Mouse (Mus musculus) cortical plate, adult 2 months (tissue): ENCODE measurements at regions not wholly inside any gene's neighbourhood (a gene's known extent, or its start where the extent isn't known, plus 50 kb on each side); places are given as distances from the start of the nearest gene placed in this dataset.

Source experiments
- H3K27ac ChIP-seq: fragments of 200-500 bp; 2 replicates; pipeline ENCODE4 v1.5.1; 2012; ENCODE audit warnings: low read length, control low read depth, inconsistent platforms; ENCODE audit not compliant: insufficient read depth
- H3K4me1 ChIP-seq: fragments of 200-500 bp; 2 replicates; pipeline ENCODE4 v1.6.1; 2011; ENCODE audit warnings: low read length; ENCODE audit not compliant: control insufficient read depth, insufficient read depth
- H3K4me3 ChIP-seq: fragments of 200-500 bp; 2 replicates; pipeline ENCODE4 v1.5.1; 2011; ENCODE audit warnings: mild to moderate bottlenecking, low read length, control low read depth; ENCODE audit not compliant: insufficient read depth
- CTCF ChIP-seq: fragments of 200-500 bp; IDR thresholded peaks from 2 replicates; pipeline ENCODE4 v1.5.1; 2011; ENCODE audit warnings: mild to moderate bottlenecking, control low read depth, low read length; ENCODE audit not compliant: insufficient read depth; ENCODE audit errors: extremely low read depth
- POLR2A ChIP-seq: fragments of 200-500 bp; IDR thresholded peaks from 2 replicates; pipeline ENCODE4 v1.6.1; 2011; ENCODE audit warnings: mild to moderate bottlenecking, low read length, control low read depth; ENCODE audit not compliant: insufficient read depth; ENCODE audit errors: extremely low read depth

- TF ChIP-seq CTCF, result no peak
Observed at GRCm38 (mm10) chr5:111890800-111891199, 157.1 kb downstream of the Gm26897 start.

GRCm38 (mm10) chr5:111891261-111891693 lies 157.6 kb downstream of the Gm26897 start:
- Histone ChIP-seq H3K4me1 (peaks cover 3% of the 10 kb centered on the region; the same call in 1 of the 2 replicates), H3K27ac (no peak overlapping the region), H3K4me3 (no peak overlapping the region)
- TF ChIP-seq POLR2A (no peak), CTCF (no peak)

More at GRCm38 (mm10) chr5:111890800-111891199, 157.1 kb downstream of the Gm26897 start:
- Histone ChIP-seq H3K4me3 (no peak overlapping the region), H3K4me1 (peaks cover 3% of the 10 kb centered on the region; the same call in 1 of the 2 replicates), H3K27ac (no peak overlapping the region)

DNA sequence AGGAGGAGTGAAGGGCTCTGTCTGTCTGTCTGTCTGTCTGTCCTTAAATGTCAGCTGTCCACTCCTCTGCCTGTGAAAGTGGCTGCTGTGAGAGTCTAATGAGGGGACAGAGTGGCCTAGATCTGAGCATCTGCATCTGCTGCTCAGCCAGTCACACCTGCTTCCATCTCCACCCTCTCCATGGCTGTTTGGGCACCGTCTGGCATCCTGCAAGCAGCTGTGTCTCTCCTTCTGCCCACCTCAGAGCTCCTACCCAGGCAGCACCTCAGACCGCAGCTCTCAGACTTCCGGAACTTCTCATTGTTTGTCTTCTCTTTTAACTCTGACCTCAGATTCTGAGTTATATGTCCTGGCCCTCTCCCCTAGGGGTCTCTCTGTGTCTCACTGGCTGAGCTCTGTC lies 159.2 kb downstream of the Gm26897 start:
- no peak overlapping the region for H3K4me3 ChIP-seq

GRCm38 (mm10) chr5:111893905-111894311 lies 160.2 kb downstream of the Gm26897 start:
- Histone ChIP-seq H3K4me1 (peaks cover 2% of the 10 kb centered on the region; the same call in 1 of the 2 replicates), H3K4me3 (no peak overlapping the region), H3K27ac (no peak overlapping the region)
- TF ChIP-seq POLR2A (no peak), CTCF (no peak)

More for the DNA sequence above, 159.2 kb downstream of the Gm26897 start:
- no peak overlapping the region for H3K27ac ChIP-seq
- peaks cover 3% of the 10 kb centered on the region; the same call in 1 of the 2 replicates for H3K4me1 ChIP-seq
- TF ChIP-seq POLR2A, result no peak
- no peak for TF ChIP-seq CTCF

DNA sequence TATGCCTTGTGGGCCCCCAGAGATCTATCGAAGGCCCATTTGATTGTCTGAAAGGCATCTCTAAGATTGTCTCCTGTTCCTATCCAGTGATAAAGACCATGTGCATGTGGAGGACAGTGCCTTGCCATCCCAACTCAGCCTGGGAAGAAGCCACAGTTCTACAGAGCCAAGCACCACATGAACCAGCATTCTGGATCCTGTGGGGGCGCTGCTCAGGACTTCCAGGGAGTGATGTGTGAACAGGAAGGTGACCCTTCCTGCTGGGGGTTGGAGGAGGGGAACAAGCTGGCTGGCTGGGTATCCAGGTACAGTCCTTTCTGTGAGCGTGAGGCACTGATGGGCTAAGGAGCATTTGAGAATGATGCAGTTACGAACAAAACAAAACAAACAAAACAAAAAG lies 163.8 kb downstream of the Gm26897 start:
- Histone ChIP-seq H3K4me1 (no peaks in the 10 kb centered on the region), H3K4me3 (no peak overlapping the region), H3K27ac (no peak overlapping the region)
- no peak for TF ChIP-seq CTCF
- no peak for TF ChIP-seq POLR2A

- Histone ChIP-seq H3K4me3 (no peak overlapping the region), H3K27ac (no peak overlapping the region), H3K4me1 (no peaks in the 10 kb centered on the region)
- TF ChIP-seq POLR2A, result no peak
- no peak for TF ChIP-seq CTCF
Observed at GRCm38 (mm10) chr5:111898482-111898881, 164.8 kb downstream of the Gm26897 start.

GRCm38 (mm10) chr5:111901197-111901596 lies 167.5 kb downstream of the Gm26897 start:
- Histone ChIP-seq H3K4me1 (no peaks in the 10 kb centered on the region), H3K4me3 (no peak overlapping the region), H3K27ac (no peak overlapping the region)
- TF ChIP-seq CTCF (no peak), POLR2A (no peak)

DNA sequence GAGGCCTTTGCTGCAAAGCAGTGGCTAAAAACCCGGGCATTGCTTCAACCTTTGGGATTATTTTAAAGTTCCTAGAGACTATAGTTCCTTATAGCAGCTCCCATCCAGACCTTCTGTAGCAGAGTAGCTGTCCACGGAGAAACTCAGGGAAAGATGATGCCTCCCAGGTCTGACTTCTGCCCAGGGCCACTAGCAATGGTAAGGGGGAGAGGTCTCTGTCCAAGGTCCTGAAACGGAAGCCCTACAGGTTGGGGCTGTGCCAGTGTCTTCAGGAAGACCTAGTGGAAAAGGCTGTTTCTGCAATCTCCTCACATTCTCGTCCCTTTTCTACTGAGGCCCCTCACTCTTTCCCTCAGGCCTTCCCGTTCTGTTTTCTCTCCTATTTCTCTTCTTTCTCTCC lies 168.0 kb downstream of the Gm26897 start:
- no peaks in the 10 kb centered on the region for H3K4me1 ChIP-seq
- no peak overlapping the region for H3K4me3 ChIP-seq
- no peak overlapping the region for H3K27ac ChIP-seq
- TF ChIP-seq CTCF (no peak), POLR2A (no peak)

DNA sequence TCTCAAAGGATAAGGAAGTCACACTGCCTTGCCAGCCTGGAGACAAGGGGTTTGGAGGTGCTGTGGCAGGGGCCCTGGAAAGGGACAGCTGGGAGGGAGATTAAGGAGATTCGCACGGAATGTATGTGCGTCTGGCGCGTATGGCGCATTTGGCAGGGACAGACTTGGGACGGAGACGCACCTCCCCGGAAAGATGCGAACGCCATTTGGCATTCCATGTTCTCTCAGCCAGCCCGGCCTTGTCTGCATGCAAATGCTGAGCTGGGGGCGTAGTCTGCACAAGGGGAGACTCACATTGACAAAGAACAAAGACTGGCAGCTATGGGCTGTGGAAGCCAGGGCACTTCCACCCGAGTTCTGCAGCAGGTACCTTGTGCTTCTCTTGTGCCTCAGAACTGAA lies 174.4 kb downstream of the Gm26897 start:
- TF ChIP-seq POLR2A, result no peak
- H3K4me3 ChIP-seq, result no peak overlapping the region
- no peak overlapping the region for H3K27ac ChIP-seq
- no peaks in the 10 kb centered on the region for H3K4me1 ChIP-seq

DNA sequence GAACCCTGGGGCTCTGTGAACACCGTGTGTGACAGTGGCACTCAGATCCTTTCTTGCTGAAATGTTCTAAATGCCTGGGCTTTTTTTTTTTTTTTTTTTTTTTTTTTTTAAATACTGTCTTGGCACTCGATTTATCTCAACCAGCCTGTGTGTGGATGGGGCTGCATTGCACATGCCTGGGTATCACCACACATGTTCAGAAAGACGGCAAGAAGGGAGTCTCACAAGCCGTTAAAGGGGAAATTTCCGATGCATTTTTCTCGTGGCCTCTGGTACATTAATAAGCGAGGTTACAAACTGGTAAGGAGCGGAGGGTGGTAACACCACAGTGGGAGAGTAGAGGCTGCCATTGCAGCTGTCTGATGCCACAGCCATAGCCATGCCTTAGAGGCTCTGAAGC lies 176.8 kb downstream of the Gm26897 start:
- Histone ChIP-seq H3K4me1 (no peaks in the 10 kb centered on the region), H3K27ac (no peak overlapping the region), H3K4me3 (no peak overlapping the region)
- no peak for TF ChIP-seq CTCF
- no peak for TF ChIP-seq POLR2A
